Mouse (Mus musculus) ovary, postnatal 36 days (tissue): ENCODE data around the gene Olfr142.
"Not testable (repeated sequence)": the region's sequence is repeated elsewhere in the genome, so short reads cannot be mapped to it uniquely, and the experiment has no call there.

Source experiments
- DNase-seq: peaks from one replicate; pipeline ENCODE4 v3.0.0; 2022; ENCODE audit warnings: low spot score, mixed read lengths

Gene Olfr142

DNA sequence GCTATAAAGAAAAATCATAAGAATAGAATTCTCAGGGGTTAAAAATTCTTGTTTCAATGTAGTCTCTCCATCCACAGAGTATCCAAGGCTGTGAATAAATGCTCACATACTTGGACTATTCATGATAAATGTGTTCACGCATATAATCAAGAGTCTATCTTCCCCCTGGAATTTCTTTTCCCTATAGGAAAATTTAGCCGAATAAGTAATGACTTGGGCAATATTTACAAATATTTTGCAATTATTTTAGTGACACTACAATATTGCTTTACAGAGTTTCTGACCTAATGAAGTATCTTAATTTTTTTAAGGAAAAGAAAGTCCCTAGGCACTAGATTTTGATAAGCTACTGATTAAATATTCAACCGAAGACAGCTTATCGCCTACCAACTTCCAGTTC lies at the start of gene Olfr142:
Gene Olfr142, minus strand, starts transcription at position 101 of the 400 bp plus-strand sequence.
- no peak for DNase-seq

DNA sequence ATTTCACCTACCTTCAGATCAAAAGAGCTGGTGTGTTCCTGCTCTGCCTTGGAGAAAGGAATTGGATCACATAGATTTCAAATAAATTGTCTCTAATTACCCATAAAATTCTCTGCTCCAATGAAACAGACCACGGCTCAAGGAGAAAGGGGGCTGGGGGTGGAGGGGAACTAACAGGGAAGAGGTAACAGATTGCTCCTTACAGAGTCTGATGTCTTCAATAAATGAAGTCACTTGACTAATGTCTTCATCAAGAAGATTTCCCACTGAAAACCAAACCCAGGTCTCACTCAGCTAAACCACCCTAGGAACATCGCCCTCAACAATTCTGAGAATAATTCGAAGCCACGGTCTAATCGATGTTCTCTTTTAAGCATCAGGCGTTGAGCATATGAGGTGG lies 35.3 kb upstream of the Olfr142 start, which contains the start of gene Olfr1272:
Gene Olfr1272, minus strand, starts transcription at position 101 of the 400 bp plus-strand sequence.
- DNase-seq, result no peak

DNA sequence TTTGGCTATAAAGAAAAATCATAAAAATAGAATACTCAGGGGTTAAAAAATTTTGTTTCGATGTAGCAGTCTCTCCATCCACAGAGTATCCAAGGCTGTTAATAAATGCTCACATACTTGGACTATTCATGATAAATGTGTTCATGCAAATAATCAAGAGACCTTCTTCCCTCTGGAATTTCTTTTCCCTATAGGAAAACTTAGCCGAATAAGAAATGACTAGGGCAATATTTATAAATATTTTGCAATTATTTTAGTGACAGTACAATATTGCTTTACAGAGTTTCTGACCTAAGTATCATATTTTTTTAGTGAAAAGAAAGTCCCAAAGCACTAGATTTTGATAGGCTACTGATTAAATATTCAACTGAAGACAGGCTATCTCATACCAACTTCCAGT lies 13.5 kb upstream of the Olfr142 start, which contains the start of gene Olfr1271:
Gene Olfr1271, minus strand, starts transcription at position 101 of the 400 bp plus-strand sequence.
- DNase-seq, result no peak

DNA sequence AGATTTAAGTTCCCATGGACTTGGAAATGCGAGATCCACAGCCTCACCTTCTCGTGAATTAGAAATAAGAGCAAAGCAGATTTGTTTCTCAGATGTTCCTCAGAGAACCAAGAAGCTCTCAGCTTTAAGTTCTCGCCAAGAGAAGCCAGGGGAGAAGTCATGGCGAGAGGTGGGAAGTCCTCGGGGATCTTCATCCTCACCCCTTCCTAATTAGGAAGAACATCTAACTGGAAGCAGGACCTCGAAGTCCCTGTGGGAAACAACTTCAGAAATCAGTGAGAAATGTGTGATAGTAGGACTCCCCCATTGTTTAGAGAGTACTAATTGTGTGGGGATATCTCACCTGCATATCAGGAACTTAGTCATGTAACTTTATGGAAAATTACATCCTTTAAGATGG lies 33.0 kb downstream of the Olfr142 start, which contains the start of gene Olfr1506:
Gene Olfr1506, minus strand, starts transcription at position 101 of the 400 bp plus-strand sequence.
- DNase-seq, result not testable (repeated sequence)
